Mouse (Mus musculus) midbrain, postnatal 0 days (tissue): ENCODE measurements around the gene Wdr95. TPM values are rescaled to one million over a fixed set of nuclear protein-coding genes. Genes with fewer than 3 reads are reported as not detected.

ENCODE experiments used
- ATAC-seq: fragments of 200-750 bp; cut with Nextera tagmentation; 2 replicates; pipeline ENCODE4 v1.8.0; 2017; ENCODE audit warnings: moderate number of reproducible peaks, mild to moderate bottlenecking, moderate TSS enrichment, moderate library complexity; ENCODE audit not compliant: low FRiP score
- DNase-seq: peaks from one replicate; pipeline ENCODE4 v3.0.0-alpha.2; 2015; ENCODE audit warnings: low spot score
- H3K27ac ChIP-seq: fragments of 300-500 bp; sonication (generic); 2 replicates; pipeline ENCODE4 v1.5.1; 2014; ENCODE audit warnings: low read depth, mild to moderate bottlenecking, low read length, mixed read lengths
- H3K27me3 ChIP-seq: fragments of 300-500 bp; sonication (generic); 2 replicates; pipeline ENCODE4 v1.6.1; 2014; ENCODE audit warnings: low read length, control low read depth, mixed read lengths; ENCODE audit not compliant: insufficient read depth
- H3K36me3 ChIP-seq: fragments of 300-500 bp; sonication (generic); 2 replicates; pipeline ENCODE4 v1.6.1; 2014; ENCODE audit warnings: low read length, control low read depth, mixed read lengths; ENCODE audit not compliant: insufficient read depth
- H3K4me1 ChIP-seq: fragments of 300-500 bp; sonication (generic); 2 replicates; pipeline ENCODE4 v1.6.1; 2014; ENCODE audit warnings: mild to moderate bottlenecking, control low read depth, antibody characterized with exemption, low read length, mixed read lengths; ENCODE audit not compliant: insufficient read depth
- H3K4me2 ChIP-seq: fragments of 300-500 bp; sonication (generic); 2 replicates; pipeline ENCODE4 v1.6.1; 2014; ENCODE audit warnings: low read depth, mild to moderate bottlenecking, low read length, mixed read lengths; ENCODE audit not compliant: poor library complexity, severe bottlenecking
- H3K4me3 ChIP-seq: fragments of 300-500 bp; sonication (generic); 2 replicates; pipeline ENCODE4 v1.5.1; 2014; ENCODE audit warnings: low read depth, mild to moderate bottlenecking, low read length, moderate library complexity
- H3K9ac ChIP-seq: fragments of 300-500 bp; sonication (generic); replicated peaks from 2 replicates; pipeline ENCODE4 v1.6.1; 2014; ENCODE audit warnings: mild to moderate bottlenecking, low read length, moderate library complexity, mixed read lengths; ENCODE audit not compliant: poor library complexity, severe bottlenecking
- H3K9me3 ChIP-seq: fragments of 300-500 bp; sonication (generic); 2 replicates; pipeline ENCODE4 v1.6.1; 2016; ENCODE audit warnings: low read length, control low read depth
- CTCF ChIP-seq: IDR thresholded peaks from 2 replicates; pipeline ENCODE4 v1.5.1; 2016; ENCODE audit warnings: antibody characterized with exemption, mild to moderate bottlenecking
- WGBS: fragments of 180-500 bp; shearing (Covaris S2); extraction: QIAGEN DNeasy Blood & Tissue Kit; methylation state at CpG from one replicate; pipeline ENCODE4 v1.1.7; 2014; 5-methylcytosine and 5-hydroxymethylcytosine counted together
- polyA plus RNA-seq: library from polyadenylated mRNA; unstranded; fragments of >200 nt; fragmentation: Nextera tagmentation; extraction: Ambion mirVana; gene quantifications from 2 replicates; pipeline ENCODE4 v1.2.1, GENCODE M21; 2015
- total RNA-seq: library from RNA; depleted of rRNA; stranded (reverse); fragments of >200 nt; gene quantifications from 2 replicates; pipeline ENCODE4 v1.2.3, GENCODE M21; 2014

Gene Wdr95
- total and polyA plus RNA-seq, 2 experiments from 2014 or later: 0.33 to 0.41 TPM

GRCm38 (mm10) chr5:149554397-149554796, 25.9 kb downstream of the Wdr95 start:
- no peak for TF ChIP-seq CTCF
- H3K4me2 ChIP-seq: no peak overlapping the region
- no peaks in the 10 kb centered on the region for H3K36me3 ChIP-seq
- 90% methylated on average over 8 of the region's 8 CpGs for WGBS
- no peak overlapping the region for H3K4me3 ChIP-seq
- ATAC-seq: no peak
- no peak overlapping the region for H3K27ac ChIP-seq
- no peak overlapping the region for H3K9ac ChIP-seq
- no peaks in the 10 kb centered on the region for H3K27me3 ChIP-seq
- no peaks in the 10 kb centered on the region for H3K4me1 ChIP-seq
- DNase-seq: no peak
- H3K9me3 ChIP-seq: no peaks in the 10 kb centered on the region

DNA sequence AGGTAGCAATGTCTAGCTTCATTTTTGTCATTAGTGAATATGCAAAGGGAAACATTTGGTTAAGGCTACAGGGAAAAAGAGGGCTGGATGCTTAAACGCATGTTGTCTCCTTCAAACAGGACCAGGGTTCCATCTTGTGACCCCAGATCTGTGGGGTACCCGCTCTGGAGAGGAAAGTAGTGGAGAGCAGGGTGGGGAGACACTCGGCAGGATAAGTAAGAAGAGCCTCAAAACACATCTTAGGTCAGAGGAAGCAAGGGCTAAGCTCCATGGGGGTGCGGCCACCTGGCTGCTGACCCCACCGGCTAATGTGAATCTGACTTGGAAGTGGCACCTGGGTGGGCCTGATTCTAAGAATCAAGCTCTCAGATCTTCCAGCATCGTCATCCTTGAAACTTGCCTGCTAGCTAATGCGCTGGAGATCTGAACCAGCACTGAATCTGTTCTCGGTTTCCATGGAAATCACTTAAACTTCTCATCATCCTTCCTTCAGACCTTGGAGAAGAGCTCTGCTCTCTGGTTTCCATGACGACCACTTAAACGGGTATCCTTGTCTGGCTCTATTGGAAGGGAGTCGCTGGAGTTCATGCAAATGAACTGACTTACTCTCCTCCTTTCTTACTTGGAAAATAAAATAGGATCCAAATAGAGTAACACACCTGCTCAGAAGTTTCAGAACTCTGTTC, 32.6 kb downstream of the Wdr95 start:
- no peak for TF ChIP-seq CTCF
- ATAC-seq: peak; percentile 88
- H3K27ac ChIP-seq: peak overlapping the region; percentile 85

GRCm38 (mm10) chr5:149566026-149566425, 37.5 kb downstream of the Wdr95 start:
- WGBS: 19% methylated on average over 11 of the region's 11 CpGs
- H3K27me3 ChIP-seq: no peaks in the 10 kb centered on the region
- TF ChIP-seq CTCF: no peak
- peak overlapping the region; percentile 38 for H3K27ac ChIP-seq
- H3K4me3 ChIP-seq: no peak overlapping the region
- ATAC-seq (no peak), DNase-seq (no peak)
- no peak overlapping the region; the same call in 1 of the 2 replicates for H3K9ac ChIP-seq
- H3K4me2 ChIP-seq: no peak overlapping the region
- no peaks in the 10 kb centered on the region for H3K36me3 ChIP-seq
- peaks cover 6% of the 10 kb centered on the region for H3K4me1 ChIP-seq
- H3K9me3 ChIP-seq: no peaks in the 10 kb centered on the region

More for the DNA sequence above, 32.6 kb downstream of the Wdr95 start:
- Histone ChIP-seq H3K9ac (no peak overlapping the region), H3K9me3 (no peaks in the 10 kb centered on the region), H3K4me3 (no peak overlapping the region), H3K36me3 (no peaks in the 10 kb centered on the region), H3K4me1 (peaks cover 16% of the 10 kb centered on the region), H3K27me3 (no peaks in the 10 kb centered on the region), H3K4me2 (peak overlapping the region; percentile 7; the same call in 1 of the 2 replicates)
- DNase-seq: peak; percentile 88
- 22% methylated on average over 11 of the region's 11 CpGs for WGBS

- Histone ChIP-seq H3K4me2 (no peak overlapping the region), H3K27me3 (no peaks in the 10 kb centered on the region), H3K4me3 (no peak overlapping the region), H3K9me3 (no peaks in the 10 kb centered on the region), H3K36me3 (no peaks in the 10 kb centered on the region), H3K4me1 (peaks cover 5% of the 10 kb centered on the region), H3K27ac (no peak overlapping the region), H3K9ac (no peak overlapping the region; the same call in 1 of the 2 replicates)
- ATAC-seq (peak; percentile 47), DNase-seq (peak; percentile 52)
- 76% methylated on average over 5 of the region's 5 CpGs for WGBS
- TF ChIP-seq CTCF: no peak
Observed at GRCm38 (mm10) chr5:149566957-149567356, 38.5 kb downstream of the Wdr95 start.

GRCm38 (mm10) chr5:149568993-149569392, 40.5 kb downstream of the Wdr95 start:
- Histone ChIP-seq H3K9me3 (no peaks in the 10 kb centered on the region), H3K27ac (no peak overlapping the region), H3K36me3 (no peaks in the 10 kb centered on the region), H3K27me3 (no peaks in the 10 kb centered on the region), H3K4me2 (no peak overlapping the region), H3K4me3 (no peak overlapping the region), H3K4me1 (peaks cover 5% of the 10 kb centered on the region), H3K9ac (no peak overlapping the region)
- TF ChIP-seq CTCF: no peak
- DNase-seq: no peak
- 81% methylated on average over 13 of the region's 13 CpGs for WGBS
- no peak for ATAC-seq

GRCm38 (mm10) chr5:149576977-149577376, 48.5 kb downstream of the Wdr95 start:
- no peaks in the 10 kb centered on the region for H3K27me3 ChIP-seq
- no peaks in the 10 kb centered on the region for H3K9me3 ChIP-seq
- H3K4me1 ChIP-seq: 0 out of 2 replicates have a peak, but pooled peaks cover 5% of the 10 kb centered on the region
- H3K27ac ChIP-seq: no peak overlapping the region
- no peaks in the 10 kb centered on the region for H3K36me3 ChIP-seq
- DNase-seq: peak; percentile 46
- TF ChIP-seq CTCF: no peak
- 0 out of 2 replicates have a peak overlapping the region, but pooled peaks have one; percentile 6 for H3K9ac ChIP-seq
- H3K4me2 ChIP-seq: no peak overlapping the region
- ATAC-seq: no peak
- no peak overlapping the region for H3K4me3 ChIP-seq
- 45% methylated on average over 10 of the region's 10 CpGs for WGBS
